Mouse (Mus musculus) midbrain, embryonic 11.5 days (tissue): ENCODE data around the gene Fbxo44. TPM values are rescaled to one million over a fixed set of nuclear protein-coding genes. Genes with fewer than 3 reads are reported as not detected.

ENCODE experiments used
- ATAC-seq: fragments of 200-750 bp; cut with Nextera tagmentation; 2 replicates; pipeline ENCODE4 v1.8.0; 2017; ENCODE audit warnings: moderate TSS enrichment, moderate library complexity; ENCODE audit not compliant: low FRiP score
- DNase-seq: peaks from one replicate; pipeline ENCODE4 v3.0.0; 2015; ENCODE audit warnings: low spot score; ENCODE audit errors: missing footprints
- H3K27ac ChIP-seq: fragments of 300-500 bp; sonication (generic); 2 replicates; pipeline ENCODE4 v1.5.1; 2014; ENCODE audit warnings: low read depth, low read length
- H3K27me3 ChIP-seq: fragments of 300-500 bp; sonication (generic); 2 replicates; pipeline ENCODE4 v1.6.1; 2014; ENCODE audit warnings: mild to moderate bottlenecking, low read length, moderate library complexity, mixed read lengths; ENCODE audit not compliant: control insufficient read depth, insufficient read depth
- H3K36me3 ChIP-seq: fragments of 300-500 bp; sonication (generic); 2 replicates; pipeline ENCODE4 v1.6.1; 2014; ENCODE audit warnings: mild to moderate bottlenecking, low read length, moderate library complexity, mixed read lengths; ENCODE audit not compliant: control insufficient read depth, insufficient read depth
- H3K4me1 ChIP-seq: fragments of 300-500 bp; sonication (generic); 2 replicates; pipeline ENCODE4 v1.6.1; 2014; ENCODE audit warnings: low read length; ENCODE audit not compliant: control insufficient read depth, insufficient read depth
- H3K4me2 ChIP-seq: fragments of 300-500 bp; sonication (generic); 2 replicates; pipeline ENCODE4 v1.6.1; 2014; ENCODE audit warnings: mild to moderate bottlenecking, moderate library complexity
- H3K4me3 ChIP-seq: fragments of 300-500 bp; sonication (generic); 2 replicates; pipeline ENCODE4 v1.5.1; 2014; ENCODE audit warnings: low read depth, low read length
- H3K9ac ChIP-seq: fragments of 300-500 bp; sonication (generic); 2 replicates; pipeline ENCODE4 v1.6.1; 2014; ENCODE audit warnings: low read length
- H3K9me3 ChIP-seq: fragments of 300-500 bp; sonication (generic); 2 replicates; pipeline ENCODE4 v1.6.1; 2016; ENCODE audit warnings: low read length; ENCODE audit not compliant: control insufficient read depth
- WGBS: fragments of 180-500 bp; shearing (Covaris S2); extraction: QIAGEN DNeasy Blood & Tissue Kit; methylation state at CpG from one replicate; pipeline ENCODE4 v1.1.7; 2014; 5-methylcytosine and 5-hydroxymethylcytosine counted together
- polyA plus RNA-seq: library from polyadenylated mRNA; unstranded; fragments of >200 nt; fragmentation: Nextera tagmentation; extraction: Ambion mirVana; gene quantifications from 2 replicates; pipeline ENCODE4 v1.2.1, GENCODE M21; 2014

Fbxo44 gene
- polyA plus RNA-seq, 1 experiment from 2014 or later: 65.3 TPM

- Histone ChIP-seq H3K4me2 (no peak overlapping the region), H3K4me3 (no peak overlapping the region), H3K27me3 (peaks cover 54% of the 10 kb centered on the region), H3K36me3 (no peaks in the 10 kb centered on the region), H3K9ac (no peak overlapping the region), H3K9me3 (no peaks in the 10 kb centered on the region), H3K4me1 (peaks cover 21% of the 10 kb centered on the region), H3K27ac (no peak overlapping the region)
- 0% methylated on average over 2 of the region's 2 CpGs for WGBS
- ATAC-seq (no peak), DNase-seq (peak; percentile 95)
These were observed 10.6 kb upstream of the Fbxo44 start for GRCm38 (mm10) chr4:148170842-148171241.

GRCm38 (mm10) chr4:148169586-148169985 is 9.3 kb upstream of the Fbxo44 start:
- Histone ChIP-seq H3K4me3 (no peak overlapping the region), H3K9me3 (no peaks in the 10 kb centered on the region), H3K4me1 (peaks cover 21% of the 10 kb centered on the region), H3K36me3 (no peaks in the 10 kb centered on the region), H3K9ac (no peak overlapping the region), H3K4me2 (no peak overlapping the region), H3K27ac (no peak overlapping the region), H3K27me3 (peaks cover 56% of the 10 kb centered on the region)
- DNase-seq: no peak
- ATAC-seq: no peak
- 23% methylated on average over 15 of the region's 15 CpGs for WGBS

- peaks cover 58% of the 10 kb centered on the region for H3K27me3 ChIP-seq
- WGBS: 33% methylated on average over 7 of the region's 7 CpGs
- peaks cover 14% of the 10 kb centered on the region for H3K4me1 ChIP-seq
- no peaks in the 10 kb centered on the region for H3K36me3 ChIP-seq
- peak; percentile 93 for DNase-seq
- no peak for ATAC-seq
- H3K9ac ChIP-seq: no peak overlapping the region
- H3K4me2 ChIP-seq: no peak overlapping the region
- H3K27ac ChIP-seq: no peak overlapping the region
- no peaks in the 10 kb centered on the region for H3K9me3 ChIP-seq
- no peak overlapping the region for H3K4me3 ChIP-seq
These were observed 8.0 kb upstream of the Fbxo44 start for GRCm38 (mm10) chr4:148168287-148168686.

GRCm38 (mm10) chr4:148166986-148167385 is 6.7 kb upstream of the Fbxo44 start:
- Histone ChIP-seq H3K36me3 (no peaks in the 10 kb centered on the region), H3K4me3 (no peak overlapping the region), H3K4me1 (peaks cover 14% of the 10 kb centered on the region), H3K9ac (no peak overlapping the region; the same call in 1 of the 2 replicates), H3K4me2 (peak overlapping the region; percentile 17; the same call in 1 of the 2 replicates), H3K27me3 (peaks cover 59% of the 10 kb centered on the region), H3K27ac (no peak overlapping the region), H3K9me3 (no peaks in the 10 kb centered on the region)
- ATAC-seq: 0 out of 2 replicates have a peak, but pooled peaks have one; percentile 10
- DNase-seq: peak; percentile 93
- 28% methylated on average over 4 of the region's 4 CpGs for WGBS

GRCm38 (mm10) chr4:148166431-148166830 is 6.1 kb upstream of the Fbxo44 start:
- peak overlapping the region; percentile 17; the same call in 1 of the 2 replicates for H3K4me2 ChIP-seq
- 4% methylated on average over 10 of the region's 10 CpGs for WGBS
- H3K27ac ChIP-seq: no peak overlapping the region
- peaks cover 14% of the 10 kb centered on the region for H3K4me1 ChIP-seq
- no peaks in the 10 kb centered on the region for H3K9me3 ChIP-seq
- ATAC-seq (peak; percentile 27; the same call in 1 of the 2 replicates), DNase-seq (peak; percentile 92)
- H3K4me3 ChIP-seq: no peak overlapping the region
- H3K36me3 ChIP-seq: no peaks in the 10 kb centered on the region
- H3K27me3 ChIP-seq: peaks cover 61% of the 10 kb centered on the region
- H3K9ac ChIP-seq: peak overlapping the region; percentile 16; the same call in 1 of the 2 replicates

GRCm38 (mm10) chr4:148165551-148165950 is 5.3 kb upstream of the Fbxo44 start:
- no peak for ATAC-seq
- no peak for DNase-seq
- no peak overlapping the region for H3K4me3 ChIP-seq

GRCm38 (mm10) chr4:148164461-148164860 is 4.2 kb upstream of the Fbxo44 start:
- H3K36me3 ChIP-seq: no peaks in the 10 kb centered on the region
- 0% methylated on average over 16 of the region's 16 CpGs for WGBS
- ATAC-seq (no peak), DNase-seq (no peak)
- H3K27me3 ChIP-seq: peaks cover 66% of the 10 kb centered on the region
- peaks cover 20% of the 10 kb centered on the region for H3K4me1 ChIP-seq
- H3K27ac ChIP-seq: no peak overlapping the region
- H3K4me2 ChIP-seq: peak overlapping the region; percentile 46
- no peaks in the 10 kb centered on the region for H3K9me3 ChIP-seq
- H3K4me3 ChIP-seq: peak overlapping the region; percentile 22; the same call in 1 of the 2 replicates
- H3K9ac ChIP-seq: no peak overlapping the region

More at GRCm38 (mm10) chr4:148165551-148165950, 5.3 kb upstream of the Fbxo44 start:
- 5% methylated on average over 17 of the region's 17 CpGs for WGBS
- Histone ChIP-seq H3K27me3 (peaks cover 70% of the 10 kb centered on the region), H3K9ac (no peak overlapping the region), H3K36me3 (no peaks in the 10 kb centered on the region), H3K27ac (no peak overlapping the region), H3K9me3 (no peaks in the 10 kb centered on the region), H3K4me2 (no peak overlapping the region), H3K4me1 (peaks cover 20% of the 10 kb centered on the region)

GRCm38 (mm10) chr4:148164002-148164439 is 3.7 kb upstream of the Fbxo44 start:
- Histone ChIP-seq H3K36me3 (no peaks in the 10 kb centered on the region), H3K27ac (no peak overlapping the region), H3K4me2 (peak overlapping the region; percentile 46), H3K27me3 (peaks cover 64% of the 10 kb centered on the region), H3K9ac (0 out of 2 replicates have a peak overlapping the region, but pooled peaks have one; percentile 35), H3K9me3 (no peaks in the 10 kb centered on the region), H3K4me1 (peaks cover 20% of the 10 kb centered on the region), H3K4me3 (peak overlapping the region; percentile 22)
- no peak for ATAC-seq
- under 1% methylated on average over 28 of the region's 29 CpGs for whole genome bisulfite sequencing
- DNase-seq: peak; percentile 94

GRCm38 (mm10) chr4:148159544-148160435 is 492 bp downstream of the Fbxo44 start:
- under 1% methylated on average over 52 of the region's 55 CpGs for WGBS
- Histone ChIP-seq H3K4me2 (peak overlapping the region; percentile 88), H3K9me3 (no peaks in the 10 kb centered on the region), H3K4me3 (peak overlapping the region; percentile 65), H3K36me3 (peaks cover 2% of the 10 kb centered on the region; the same call in 1 of the 2 replicates), H3K27ac (peak overlapping the region; percentile 75), H3K9ac (peak overlapping the region; percentile 77), H3K4me1 (peaks cover 23% of the 10 kb centered on the region), H3K27me3 (peaks cover 41% of the 10 kb centered on the region)
- DNase-seq (peak; percentile 100), ATAC-seq (peak; percentile 92)
